Mouse (Mus musculus) neural tube, embryonic 14.5 days (tissue): Measurements from ENCODE around the gene Stk32b. TPM values are rescaled to one million over a fixed set of nuclear protein-coding genes. Genes with fewer than 3 reads are reported as not detected.

Experiments
- ATAC-seq: fragments of 200-750 bp; cut with Nextera tagmentation; 2 replicates; pipeline ENCODE4 v1.8.0; 2017; ENCODE audit warnings: low read depth, mild to moderate bottlenecking, moderate TSS enrichment, moderate library complexity
- H3K27ac ChIP-seq: fragments of 300-500 bp; sonication (generic); 2 replicates; pipeline ENCODE4 v1.5.1; 2014; ENCODE audit warnings: low read depth, mild to moderate bottlenecking, control low read depth, low read length, moderate library complexity, mixed read lengths
- H3K27me3 ChIP-seq: fragments of 300-500 bp; sonication (generic); 2 replicates; pipeline ENCODE4 v1.6.1; 2014; ENCODE audit warnings: low read length; ENCODE audit not compliant: control insufficient read depth, insufficient read depth
- H3K36me3 ChIP-seq: fragments of 300-500 bp; sonication (generic); 2 replicates; pipeline ENCODE4 v1.6.1; 2014; ENCODE audit warnings: low read length, mixed read lengths; ENCODE audit not compliant: control insufficient read depth, insufficient read depth
- H3K4me1 ChIP-seq: fragments of 300-500 bp; sonication (generic); 2 replicates; pipeline ENCODE4 v1.6.1; 2014; ENCODE audit warnings: low read length; ENCODE audit not compliant: control insufficient read depth, insufficient read depth
- H3K4me2 ChIP-seq: fragments of 300-500 bp; sonication (generic); 2 replicates; pipeline ENCODE4 v1.6.1; 2014; ENCODE audit warnings: mild to moderate bottlenecking, low read depth, low read length, control low read depth
- H3K4me3 ChIP-seq: fragments of 300-500 bp; sonication (generic); 2 replicates; pipeline ENCODE4 v1.5.1; 2014; ENCODE audit warnings: low read depth, low read length, control low read depth, mixed read lengths
- H3K9ac ChIP-seq: fragments of 300-500 bp; sonication (generic); replicated peaks from 2 replicates; pipeline ENCODE4 v1.6.1; 2014; ENCODE audit warnings: low read depth, mild to moderate bottlenecking, control low read depth, low read length, mixed read lengths
- H3K9me3 ChIP-seq: fragments of 300-500 bp; sonication (generic); 2 replicates; pipeline ENCODE4 v1.6.1; 2016; ENCODE audit warnings: low read length; ENCODE audit not compliant: control insufficient read depth
- WGBS: fragments of 180-500 bp; shearing (Covaris S2); extraction: QIAGEN DNeasy Blood & Tissue Kit; methylation state at CpG from one replicate; pipeline ENCODE4 v1.1.7; 2014; 5-methylcytosine and 5-hydroxymethylcytosine counted together
- polyA plus RNA-seq: library from polyadenylated mRNA; unstranded; fragments of >200 nt; fragmentation: Nextera tagmentation; extraction: Ambion mirVana; gene quantifications from 2 replicates; pipeline ENCODE4 v1.2.1, GENCODE M21; 2014

Stk32b gene
- polyA plus RNA-seq, 1 experiment from 2014 or later: 55.0 TPM

DNA sequence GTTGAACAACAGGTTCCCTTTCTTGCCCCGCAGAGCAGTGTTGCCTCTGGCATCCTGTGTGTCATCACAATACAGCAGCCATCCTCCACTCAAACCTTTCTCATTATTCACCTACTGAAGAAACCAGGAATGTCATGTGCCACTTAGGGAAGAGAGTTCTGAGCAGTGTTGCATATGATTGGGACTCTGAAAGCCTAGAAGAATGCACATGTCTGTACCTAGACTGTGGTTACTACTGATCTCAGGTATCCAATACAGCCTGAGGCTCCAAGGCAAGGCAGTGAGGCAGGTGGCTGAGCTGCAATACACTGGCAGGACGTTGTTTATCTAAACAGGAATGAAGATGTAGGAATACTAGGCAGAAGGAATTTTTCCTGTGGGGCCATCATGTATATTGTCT lies 204.5 kb downstream of the Stk32b start:
- Histone ChIP-seq H3K27ac (no peak overlapping the region), H3K9ac (no peak overlapping the region), H3K4me1 (no peaks in the 10 kb centered on the region), H3K4me3 (no peak overlapping the region), H3K27me3 (no peaks in the 10 kb centered on the region), H3K9me3 (no peaks in the 10 kb centered on the region), H3K36me3 (no peaks in the 10 kb centered on the region), H3K4me2 (no peak overlapping the region)
- ATAC-seq: no peak
- 49% methylated on average over 2 of the region's 2 CpGs for WGBS

DNA sequence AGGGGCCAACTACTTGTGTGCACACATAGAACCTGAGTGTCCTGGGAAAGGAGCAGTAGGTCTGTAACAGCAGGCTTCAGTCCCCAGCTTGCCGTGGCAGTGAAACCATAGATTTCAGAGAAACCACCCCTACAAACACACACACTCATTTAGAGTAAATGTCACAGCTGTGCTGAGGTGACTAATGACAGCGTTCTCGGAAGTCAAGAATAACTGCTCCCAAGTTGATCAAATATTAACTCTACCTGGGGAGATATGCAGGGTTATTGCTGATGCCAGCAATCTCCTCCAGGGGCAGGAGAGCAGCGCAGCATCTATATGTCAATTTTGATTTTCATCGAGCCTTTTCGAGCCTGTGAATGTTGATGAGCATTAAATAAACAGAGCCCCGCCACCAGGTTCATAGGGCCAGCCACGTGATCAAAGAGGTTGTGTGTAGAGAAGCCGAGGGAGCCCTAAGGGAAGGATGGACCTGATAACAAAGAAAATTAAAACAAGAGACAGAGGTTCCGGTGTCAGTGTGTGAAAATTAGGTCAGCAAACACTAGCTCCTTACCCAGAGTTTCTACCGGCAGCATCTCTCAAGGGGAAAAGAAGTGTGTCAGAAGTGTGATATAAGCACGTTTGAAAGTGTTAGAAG lies 210.0 kb downstream of the Stk32b start:
- WGBS: 48% methylated on average over 12 of the region's 12 CpGs
- Histone ChIP-seq H3K4me1 (0 out of 2 replicates have a peak, but pooled peaks cover 2% of the 10 kb centered on the region), H3K9me3 (no peaks in the 10 kb centered on the region), H3K4me3 (no peak overlapping the region), H3K27ac (no peak overlapping the region), H3K9ac (no peak overlapping the region), H3K36me3 (no peaks in the 10 kb centered on the region), H3K27me3 (no peaks in the 10 kb centered on the region), H3K4me2 (no peak overlapping the region)
- peak; percentile 34 for ATAC-seq

DNA sequence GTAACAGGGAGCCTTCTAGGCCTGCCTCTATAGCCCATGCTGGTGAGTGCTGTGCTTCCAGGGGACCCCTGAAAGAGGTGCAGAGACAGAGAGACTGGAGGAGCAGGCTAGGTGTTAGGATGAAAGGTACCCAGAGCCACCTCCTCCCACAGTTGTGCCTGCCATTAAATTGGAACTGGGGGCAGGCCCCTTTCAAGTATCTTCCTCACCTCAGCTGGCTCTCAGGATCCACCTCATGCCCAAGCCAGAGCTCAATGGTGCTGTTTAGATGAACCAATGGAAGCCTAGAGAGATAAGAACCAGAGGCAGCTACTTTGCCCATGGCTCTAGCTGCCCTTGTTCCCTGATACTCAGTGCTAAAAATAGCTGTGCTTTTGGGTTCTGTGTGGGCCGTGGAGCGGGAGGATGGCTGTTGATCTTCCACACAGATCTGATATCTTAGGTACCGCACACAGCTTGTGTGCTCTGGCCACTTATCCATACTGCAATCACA lies 221.9 kb downstream of the Stk32b start:
- Histone ChIP-seq H3K4me1 (no peaks in the 10 kb centered on the region), H3K4me2 (no peak overlapping the region), H3K9me3 (no peaks in the 10 kb centered on the region), H3K9ac (no peak overlapping the region), H3K36me3 (no peaks in the 10 kb centered on the region), H3K4me3 (no peak overlapping the region), H3K27me3 (no peaks in the 10 kb centered on the region), H3K27ac (no peak overlapping the region)
- ATAC-seq: no peak
- 98% methylated on average over 3 of the region's 3 CpGs for WGBS

DNA sequence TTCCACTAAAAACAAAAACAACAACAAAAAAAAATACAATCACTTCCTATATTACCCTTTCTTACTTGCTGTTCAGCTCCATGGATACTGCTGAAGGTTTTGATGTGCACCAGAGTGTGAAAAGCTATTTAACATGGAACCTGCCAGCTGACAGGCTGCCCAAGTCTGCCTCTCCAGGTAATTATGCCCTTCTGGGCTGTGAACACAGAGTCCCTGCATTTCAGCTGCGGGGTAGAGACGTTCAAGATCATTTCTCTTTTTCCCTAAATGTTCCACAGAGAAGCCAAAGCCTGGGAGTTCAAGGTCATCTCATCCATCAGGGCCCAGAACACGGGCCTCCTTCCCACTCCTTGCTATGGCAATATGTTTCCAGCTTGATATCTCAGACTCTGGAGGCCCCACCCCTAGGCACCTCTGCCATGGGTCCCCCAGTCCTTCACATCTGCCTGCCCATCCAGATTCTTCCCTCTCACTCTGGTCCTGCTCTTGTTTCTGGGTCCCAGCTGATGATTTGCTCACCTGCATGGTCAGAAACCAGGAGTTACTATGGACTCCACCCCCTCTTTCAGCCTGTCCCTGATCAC lies 244.9 kb downstream of the Stk32b start:
- Histone ChIP-seq H3K9ac (no peak overlapping the region), H3K4me2 (no peak overlapping the region), H3K36me3 (no peaks in the 10 kb centered on the region), H3K27ac (no peak overlapping the region), H3K4me3 (no peak overlapping the region), H3K27me3 (no peaks in the 10 kb centered on the region), H3K9me3 (no peaks in the 10 kb centered on the region), H3K4me1 (no peaks in the 10 kb centered on the region)
- no peak for ATAC-seq
- 74% methylated on average over 3 of the region's 3 CpGs for WGBS

DNA sequence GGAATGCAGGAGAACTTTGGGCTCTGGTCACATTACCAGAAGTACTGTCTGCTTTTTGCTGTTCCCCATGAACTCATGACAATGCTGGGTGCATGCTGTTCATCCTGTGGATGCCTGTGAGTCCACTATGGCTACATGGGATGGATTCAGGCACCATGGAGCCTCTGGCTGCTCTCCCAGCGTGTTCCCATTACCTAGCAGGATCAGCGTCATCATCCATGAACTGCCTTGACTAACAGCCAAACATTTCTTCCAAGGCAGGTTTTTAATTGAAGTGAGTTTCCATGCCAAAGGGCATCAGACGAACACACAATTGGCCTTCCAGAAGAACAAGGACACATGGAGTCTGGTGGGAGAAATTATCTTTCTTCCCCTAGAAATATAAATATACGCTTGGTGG lies 245.4 kb downstream of the Stk32b start:
- no peak for ATAC-seq
- WGBS: 76% methylated on average over 4 of the region's 4 CpGs
- Histone ChIP-seq H3K4me2 (no peak overlapping the region), H3K4me1 (no peaks in the 10 kb centered on the region), H3K27me3 (no peaks in the 10 kb centered on the region), H3K9ac (no peak overlapping the region), H3K4me3 (no peak overlapping the region), H3K27ac (no peak overlapping the region), H3K9me3 (no peaks in the 10 kb centered on the region), H3K36me3 (no peaks in the 10 kb centered on the region)

DNA sequence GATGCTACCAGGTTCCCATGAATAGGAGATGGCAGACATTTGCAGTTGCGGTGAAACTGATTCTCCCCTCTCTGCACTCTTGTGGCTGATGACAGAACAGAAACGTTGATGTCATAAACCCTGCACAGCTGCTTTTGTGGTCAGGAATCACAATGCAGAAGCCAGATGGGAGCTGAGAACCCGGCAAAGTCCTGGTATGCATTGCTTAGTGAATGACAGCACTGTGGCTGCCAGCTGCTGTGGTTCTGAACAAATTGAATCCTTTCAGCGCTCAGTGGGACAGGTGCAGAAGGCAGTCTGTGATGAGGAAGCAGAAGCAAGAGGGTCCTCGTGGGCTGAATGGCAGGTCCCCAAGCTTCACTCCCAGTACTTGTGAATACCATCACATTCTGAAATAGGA lies 247.9 kb downstream of the Stk32b start:
- Histone ChIP-seq H3K36me3 (no peaks in the 10 kb centered on the region), H3K4me1 (no peaks in the 10 kb centered on the region), H3K27me3 (no peaks in the 10 kb centered on the region), H3K27ac (no peak overlapping the region), H3K4me3 (no peak overlapping the region), H3K9ac (no peak overlapping the region), H3K4me2 (no peak overlapping the region), H3K9me3 (no peaks in the 10 kb centered on the region)
- 62% methylated on average over 5 of the region's 5 CpGs for WGBS
- ATAC-seq: no peak

DNA sequence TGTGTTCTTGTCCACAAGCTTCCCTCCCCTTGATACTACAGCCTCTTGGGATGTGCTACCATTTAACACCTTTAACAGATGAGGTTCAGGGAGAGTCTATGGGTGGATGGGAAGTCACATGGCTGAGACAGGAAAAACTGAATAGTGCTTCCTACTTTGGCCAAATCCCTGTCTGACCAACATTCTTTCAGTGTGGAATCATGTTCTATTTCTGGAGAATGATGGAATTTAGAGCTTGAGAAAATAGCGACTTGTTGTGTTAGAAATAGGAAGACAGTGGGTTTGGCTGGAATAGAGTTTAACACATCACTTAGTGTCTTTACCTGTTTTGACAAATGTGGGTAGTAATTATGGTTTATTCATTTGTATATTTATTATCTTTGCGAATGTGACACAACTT lies 249.3 kb downstream of the Stk32b start:
- Histone ChIP-seq H3K27me3 (no peaks in the 10 kb centered on the region), H3K4me2 (no peak overlapping the region), H3K4me1 (no peaks in the 10 kb centered on the region), H3K9me3 (no peaks in the 10 kb centered on the region), H3K36me3 (no peaks in the 10 kb centered on the region), H3K4me3 (no peak overlapping the region), H3K27ac (no peak overlapping the region), H3K9ac (no peak overlapping the region)
- ATAC-seq: no peak
- WGBS: 86% methylated on average over 2 of the region's 2 CpGs

DNA sequence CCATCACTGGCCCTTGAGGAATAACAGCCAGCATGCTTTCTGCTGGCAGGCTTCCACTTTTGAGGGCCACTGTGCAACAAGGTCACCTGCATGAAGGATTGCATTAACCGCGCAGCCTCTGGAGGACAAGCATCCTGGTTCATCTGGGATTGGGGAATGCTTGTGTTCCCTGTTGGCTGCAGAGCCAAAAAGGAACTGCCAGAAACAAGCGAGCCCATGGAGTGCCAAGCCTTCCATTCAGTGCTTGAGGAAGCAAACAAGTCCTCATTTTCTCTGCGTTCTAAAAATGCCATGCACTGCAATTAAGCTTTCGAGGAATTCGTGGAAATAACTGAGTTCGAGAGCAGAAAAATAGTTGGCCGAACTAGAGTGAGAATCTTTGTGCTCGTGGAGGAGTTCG lies 251.5 kb downstream of the Stk32b start:
- Histone ChIP-seq H3K27me3 (no peaks in the 10 kb centered on the region), H3K9me3 (no peaks in the 10 kb centered on the region), H3K4me2 (no peak overlapping the region), H3K27ac (no peak overlapping the region), H3K4me3 (no peak overlapping the region), H3K36me3 (no peaks in the 10 kb centered on the region), H3K9ac (no peak overlapping the region), H3K4me1 (no peaks in the 10 kb centered on the region)
- no peak for ATAC-seq
- WGBS: 92% methylated on average over 10 of the region's 10 CpGs

DNA sequence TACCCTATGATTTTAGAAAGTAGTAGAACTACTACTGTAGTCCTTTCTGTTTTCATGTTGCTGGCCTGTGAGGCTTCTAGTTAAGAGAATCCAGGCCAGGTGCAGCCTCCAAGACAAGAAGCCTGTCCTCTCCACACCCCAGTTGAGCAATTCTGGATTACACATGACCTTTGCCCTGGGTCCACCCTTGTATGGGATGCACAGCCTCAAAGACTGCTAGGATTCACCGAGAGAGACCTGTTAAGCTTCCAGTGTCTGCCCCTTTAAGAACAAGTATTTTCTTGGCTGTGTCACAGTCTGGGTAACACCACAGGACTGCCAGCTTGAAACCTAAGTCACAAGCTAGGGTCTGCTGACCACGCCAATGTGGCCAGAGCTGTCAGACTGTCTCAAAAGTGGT lies 258.7 kb downstream of the Stk32b start:
- no peaks in the 10 kb centered on the region for H3K9me3 ChIP-seq
- H3K4me3 ChIP-seq: no peak overlapping the region
- no peak overlapping the region for H3K27ac ChIP-seq
- H3K4me1 ChIP-seq: no peaks in the 10 kb centered on the region
- H3K9ac ChIP-seq: no peak overlapping the region
- no peaks in the 10 kb centered on the region for H3K36me3 ChIP-seq
- no peak overlapping the region for H3K4me2 ChIP-seq
- 78% methylated on average over 2 of the region's 2 CpGs for WGBS
- ATAC-seq: no peak
- no peaks in the 10 kb centered on the region for H3K27me3 ChIP-seq
